Mouse (Mus musculus): ENCODE data around the gene Hivep3.

GRCm38 (mm10) chr4:120167778-120168177, 434.2 kb downstream of the Hivep3 start:
- TF ChIP-seq POLR2A (IDR thresholded peaks at IDR 0.05; ENCODE audit: control insufficient read depth, low read depth, low read length) (no peak), CTCF (IDR thresholded peaks at IDR 0.05; ENCODE audit: control insufficient read depth, insufficient read depth, insufficient replicate concordance, low read depth, low read length) (no peak)
